Mouse (Mus musculus) E14TG2a.4 (cell line): ENCODE data around the gene Zbtb2.

ENCODE experiments used
- CTCF ChIP-seq: conservative IDR thresholded peaks from 2 replicates; pipeline ENCODE4 v1.5.1; 2014; ENCODE audit warnings: low read length
- NANOG ChIP-seq: IDR thresholded peaks from 2 replicates; pipeline ENCODE4 v1.6.1; 2014; ENCODE audit warnings: borderline replicate concordance, low read length, mixed read lengths

GRCm38 (mm10) chr10:4404895-4405491 is 17.1 kb upstream of the Zbtb2 start:
- peak; percentile 60 for TF ChIP-seq CTCF
- TF ChIP-seq NANOG = no peak
